Mouse (Mus musculus) layer of hippocampus, adult 6 months (tissue): ENCODE measurements around the gene 1700037C18Rik. TPM values are rescaled to one million over a fixed set of nuclear protein-coding genes. Genes with fewer than 3 reads are reported as not detected.

Source experiments
- long read RNA-seq, 2 experiments: library from polyadenylated mRNA; unstranded; transcript quantifications; one replicate each; pipeline ENCODE4 v2.0.0; 2019 to 2020
- microRNA-seq: library from miRNA; unstranded; fragments of <30 nt; microRNA quantifications from one replicate; pipeline ENCODE4 v1.2.0, GENCODE M21; 2020
- polyA plus RNA-seq: library from polyadenylated mRNA; unstranded; fragments of <200 nt; fragmentation: Nextera tagmentation; gene quantifications from 2 replicates; pipeline ENCODE4 v1.2.3, GENCODE M21; 2021

The 1700037C18Rik gene
- 6.3 and 8.7 TPM in 2 replicates for polyA plus RNA-seq
- long read RNA-seq, experiment 1, partial matches to known transcripts, result 1 of 8 reads
- long read RNA-seq, experiment 1, other reads (novel, unspliced or antisense), result 4 of 8 reads
- long read RNA-seq, experiment 2, partial matches to known transcripts, result 0 of 6 reads
- long read RNA-seq, experiment 2, other reads (novel, unspliced or antisense), result 6 of 6 reads

DNA sequence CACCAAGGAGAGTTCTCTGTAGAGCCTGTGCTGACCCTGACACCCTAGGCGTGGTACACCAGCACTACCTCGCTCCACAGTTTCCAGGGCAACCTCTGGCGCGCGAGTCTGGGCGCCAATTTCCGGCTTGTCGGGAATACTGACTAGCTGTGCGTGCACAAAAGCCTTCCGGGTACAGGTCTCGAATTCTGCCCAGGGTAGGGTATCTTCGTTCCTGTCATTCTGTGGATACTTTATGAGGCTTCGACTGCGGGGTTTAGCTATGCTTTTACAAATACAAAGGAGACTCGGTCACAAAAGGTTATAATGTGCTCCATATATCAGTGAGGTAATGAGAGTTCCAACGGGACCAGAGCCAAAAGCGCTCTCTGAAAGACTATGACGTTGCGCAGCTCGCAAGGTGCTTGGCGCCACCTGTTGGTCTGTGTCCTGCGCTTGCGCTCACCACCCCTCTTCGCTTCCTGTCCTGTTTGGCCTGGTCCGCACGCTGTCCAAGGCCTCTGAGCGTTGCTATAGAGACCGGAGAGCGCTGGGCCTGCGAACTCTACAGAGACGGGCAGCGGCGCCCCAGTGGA is at the start of gene 1700037C18Rik, which contains the start of gene Cluap1:
TSS of gene 1700037C18Rik (minus strand) at position 153 of the 575 bp plus-strand sequence.
TSS of gene Cluap1 (plus strand) at position 265 of the 575 bp plus-strand sequence.

DNA sequence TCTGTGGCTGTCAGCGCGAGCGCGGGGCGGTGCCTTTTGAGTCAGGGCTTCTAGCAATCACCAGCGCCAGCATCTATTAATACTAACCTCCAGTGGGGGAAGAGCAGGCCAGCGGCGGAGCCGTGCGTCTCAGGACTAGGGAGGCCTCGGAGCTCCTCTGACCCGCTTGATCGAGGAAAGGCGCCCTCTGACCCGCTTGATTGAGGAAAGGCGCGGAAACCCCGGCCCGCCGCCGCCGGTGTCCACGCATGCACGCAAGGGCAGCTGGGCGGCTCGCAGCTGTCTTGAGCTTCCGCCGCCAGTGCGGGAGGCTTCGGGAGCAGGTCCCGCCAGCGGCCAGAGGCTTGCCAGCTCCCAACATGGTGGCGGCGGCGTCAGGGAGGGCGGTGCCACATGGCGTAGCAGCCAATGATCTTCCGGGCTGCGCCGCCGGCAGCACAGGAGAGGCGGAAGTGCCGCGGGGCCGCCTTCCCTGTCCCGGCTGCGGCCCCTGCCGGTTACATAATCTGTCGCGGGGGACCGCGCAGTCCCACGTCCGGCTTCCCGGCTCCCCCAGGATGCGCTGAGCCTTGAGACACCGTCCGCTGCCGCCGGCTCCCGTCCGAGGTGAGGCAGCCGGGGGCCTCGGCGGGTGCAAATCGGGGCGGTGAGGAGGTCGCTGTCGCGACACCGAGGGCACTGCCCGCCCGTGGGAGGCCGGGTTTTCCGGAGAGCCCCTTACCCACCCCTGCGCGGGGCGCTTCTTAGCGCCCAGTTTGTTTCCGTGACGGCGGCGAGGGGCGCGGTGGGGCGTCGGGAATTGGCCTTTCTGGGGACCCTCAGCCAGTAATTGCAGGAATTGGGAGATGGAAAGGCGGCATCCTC is 24.1 kb downstream of the 1700037C18Rik start, which contains the start of the genes Zfp597 and Gm20695:
TSS of gene Zfp597 (minus strand) at position 361 of the 864 bp plus-strand sequence.
TSS of gene Gm20695 (plus strand) at position 448 of the 864 bp plus-strand sequence.

DNA sequence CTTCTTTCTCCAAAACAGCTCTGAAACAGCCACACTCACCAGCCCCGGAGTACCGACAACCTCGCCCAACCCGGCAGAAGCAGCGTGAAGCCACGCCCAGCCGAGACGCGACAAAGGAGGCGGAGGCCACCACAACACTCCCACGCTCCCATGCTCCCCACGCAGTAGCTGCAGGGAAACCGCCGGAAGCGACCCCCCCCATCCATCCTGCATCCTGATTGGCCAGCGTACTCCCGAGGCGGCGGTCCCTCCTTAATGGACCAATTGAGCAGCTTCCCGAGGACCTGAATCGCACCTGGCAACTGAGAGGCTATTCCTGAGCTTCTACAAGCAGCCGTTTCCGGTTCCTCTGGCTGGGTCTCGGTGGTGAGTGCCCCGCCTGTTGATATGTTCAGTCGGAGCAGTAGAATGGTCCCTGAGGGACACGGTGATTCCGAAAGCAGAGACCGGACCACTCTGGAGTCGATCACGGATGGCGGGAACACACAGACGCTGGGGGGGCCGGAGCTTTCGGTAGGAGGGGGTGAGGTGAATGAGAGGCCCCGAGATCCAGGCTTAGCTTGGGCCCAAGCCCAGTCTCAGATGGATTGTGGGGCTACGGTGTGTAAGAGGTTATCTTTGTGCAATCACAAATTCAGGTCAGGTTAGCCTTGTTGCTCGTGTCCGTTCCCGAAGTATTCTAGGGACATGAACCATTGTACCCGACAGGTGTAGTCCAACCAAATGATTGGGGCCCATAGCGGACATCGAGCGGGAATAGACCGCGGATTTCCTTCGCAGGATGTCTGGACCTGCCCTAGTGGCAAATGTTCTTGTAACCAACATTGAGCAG is 36.1 kb downstream of the 1700037C18Rik start, which contains the start of gene Naa60:
TSS of gene Naa60 (plus strand) at position 160 of the 832 bp plus-strand sequence.

DNA sequence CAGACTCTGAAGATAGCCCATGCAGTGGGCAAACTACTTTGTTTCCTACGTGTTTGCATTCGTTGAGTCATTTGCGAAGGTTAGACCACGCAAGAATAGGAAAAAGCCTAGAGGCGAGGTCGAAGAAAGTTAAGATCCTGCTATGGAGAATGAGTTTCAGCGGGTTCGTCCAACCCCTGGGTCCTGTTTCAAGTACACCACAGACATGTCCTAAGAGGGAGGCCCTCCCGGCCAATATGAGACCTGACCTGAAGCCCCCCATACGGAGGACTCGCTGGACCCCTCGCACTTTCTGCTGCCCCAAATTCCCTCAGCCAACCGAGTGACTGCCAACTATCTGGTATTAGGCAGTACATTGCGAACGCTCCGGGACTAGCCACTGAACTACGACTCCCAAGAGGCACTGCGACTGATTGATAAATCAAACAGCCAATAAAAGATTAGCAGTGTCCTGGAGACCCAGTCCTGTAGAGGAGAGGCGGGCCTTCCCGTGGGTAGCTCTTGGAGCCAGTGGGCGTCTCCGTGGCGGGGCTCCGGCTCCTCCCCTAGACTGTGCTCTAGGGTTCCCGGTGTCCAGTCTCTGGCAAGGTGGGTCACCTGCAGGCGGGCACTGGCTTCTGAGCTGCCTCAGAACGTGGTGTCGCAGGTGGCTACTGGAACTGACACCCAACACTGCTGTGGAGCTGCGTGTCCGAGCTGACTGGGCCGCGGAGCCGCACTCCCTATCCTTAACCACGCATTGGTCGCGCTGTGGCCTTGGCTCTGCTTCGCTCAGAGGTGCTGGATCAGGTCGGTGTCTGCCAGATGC is 61.6 kb downstream of the 1700037C18Rik start, which contains the start of gene Zfp174:
TSS of gene Zfp174 (plus strand) at position 558 of the 808 bp plus-strand sequence.

Small RNA genes within 50 kb of the gene (microRNA-seq; reads per million reads assigned to microRNA genes)
- gene Gm23493, result not detected

Other genes starting within 250 kb of the 1700037C18Rik start
- not detected in 2 replicates for gene Mefv, start 190.6 kb downstream of the 1700037C18Rik start, polyA plus RNA-seq
- gene Zfp263, start 164.6 kb downstream of the 1700037C18Rik start, polyA plus RNA-seq, result 4.6 and 5.3 TPM in 2 replicates
- not detected in 2 replicates for gene Olfr15, start 77.8 kb downstream of the 1700037C18Rik start, polyA plus RNA-seq
- gene Zfp174, start 61.4 kb downstream of the 1700037C18Rik start, polyA plus RNA-seq, result 0.92 and 1.4 TPM in 2 replicates
- 69.4 and 79.6 TPM in 2 replicates for gene Naa60, start 36.3 kb downstream of the 1700037C18Rik start, polyA plus RNA-seq
- gene Zfp597, start 24.1 kb downstream of the 1700037C18Rik start, polyA plus RNA-seq, result 4.1 and 4.3 TPM in 2 replicates
- gene Gm20695, start 24.0 kb downstream of the 1700037C18Rik start, polyA plus RNA-seq, result 14.4 and 14.7 TPM in 2 replicates
- 23.4 and 25.7 TPM in 2 replicates for gene Cluap1, start 112 bp upstream of the 1700037C18Rik start, polyA plus RNA-seq
- 0.19 and 0.23 TPM in 2 replicates for gene Nlrc3, start 67.9 kb upstream of the 1700037C18Rik start, polyA plus RNA-seq
- gene Slx4, start 95.1 kb upstream of the 1700037C18Rik start, polyA plus RNA-seq, result 5.5 and 6.9 TPM in 2 replicates
- 1.0 TPM in 2 replicates for gene Dnase1, start 128.3 kb upstream of the 1700037C18Rik start, polyA plus RNA-seq
- gene Trap1, start 169.1 kb upstream of the 1700037C18Rik start, polyA plus RNA-seq, result 28.3 and 30.5 TPM in 2 replicates